Mouse (Mus musculus): ENCODE results near the gene Gm20388. TPM values are rescaled to one million over a fixed set of nuclear protein-coding genes. Genes with fewer than 3 reads are reported as not detected.

Gene Gm20388
- polyA plus RNA-seq, 1 experiment from 2014 or later: 1.7 TPM

GRCm38 (mm10) chr8:121934506-121934905 lies 2023.9 kb downstream of the Gm20388 start:
- Histone ChIP-seq H3K4me3 (no peak overlapping the region), H3K27me3 (ENCODE audit: insufficient read depth, poor library complexity, severe bottlenecking) (no peaks in the 10 kb centered on the region), H3K27ac (peak overlapping the region; percentile 54), H3K9me3 (no peaks in the 10 kb centered on the region), H3K36me3 (no peaks in the 10 kb centered on the region), H3K4me1 (replicated peaks) (peaks cover 26% of the 10 kb centered on the region)
- DNase-seq (ENCODE audit: low spot score): peak; percentile 44
- 39% methylated on average over 4 of the region's 4 CpGs for WGBS

- no peaks in the 10 kb centered on the region for H3K36me3 ChIP-seq
- H3K9me3 ChIP-seq: no peaks in the 10 kb centered on the region
- no peak overlapping the region for H3K4me3 ChIP-seq
- no peak for DNase-seq (ENCODE audit: low spot score)
- H3K27me3 ChIP-seq (ENCODE audit: insufficient read depth, poor library complexity, severe bottlenecking): no peaks in the 10 kb centered on the region
- H3K4me1 ChIP-seq (replicated peaks): peaks cover 26% of the 10 kb centered on the region
- H3K27ac ChIP-seq: peak overlapping the region; percentile 54
Measured at GRCm38 (mm10) chr8:121934923-121935322, 2024.3 kb downstream of the Gm20388 start.

GRCm38 (mm10) chr8:121935341-121936294 lies 2025.0 kb downstream of the Gm20388 start:
- H3K27me3 ChIP-seq (ENCODE audit: insufficient read depth, poor library complexity, severe bottlenecking): no peaks in the 10 kb centered on the region
- no peaks in the 10 kb centered on the region for H3K9me3 ChIP-seq
- no peak overlapping the region for H3K4me3 ChIP-seq
- H3K4me1 ChIP-seq (replicated peaks): peaks cover 26% of the 10 kb centered on the region
- WGBS: 55% methylated on average over 12 of the region's 12 CpGs
- peak; percentile 29 for DNase-seq (ENCODE audit: low spot score)
- H3K27ac ChIP-seq: peak overlapping the region; percentile 54; the same call in 1 of the 2 replicates
- no peaks in the 10 kb centered on the region for H3K36me3 ChIP-seq

- Histone ChIP-seq H3K36me3 (no peaks in the 10 kb centered on the region), H3K27ac (no peak overlapping the region)
- 73% methylated on average over 14 of the region's 14 CpGs for WGBS
Measured at GRCm38 (mm10) chr8:121936391-121936790, 2025.8 kb downstream of the Gm20388 start.

GRCm38 (mm10) chr8:121938732-121939131 lies 2028.1 kb downstream of the Gm20388 start:
- no peak overlapping the region for H3K4me3 ChIP-seq
- no peaks in the 10 kb centered on the region for H3K9me3 ChIP-seq
- H3K27me3 ChIP-seq (ENCODE audit: insufficient read depth, poor library complexity, severe bottlenecking): no peaks in the 10 kb centered on the region
- WGBS: 87% methylated on average over 7 of the region's 7 CpGs
- peaks cover 26% of the 10 kb centered on the region for H3K4me1 ChIP-seq (replicated peaks)
- H3K27ac ChIP-seq: no peak overlapping the region
- no peaks in the 10 kb centered on the region for H3K36me3 ChIP-seq
- no peak for DNase-seq (ENCODE audit: low spot score)

More at GRCm38 (mm10) chr8:121936391-121936790, 2025.8 kb downstream of the Gm20388 start:
- no peak overlapping the region for H3K4me3 ChIP-seq
- H3K4me1 ChIP-seq (replicated peaks): peaks cover 26% of the 10 kb centered on the region
- H3K9me3 ChIP-seq: no peaks in the 10 kb centered on the region
- DNase-seq (ENCODE audit: low spot score): no peak
- H3K27me3 ChIP-seq (ENCODE audit: insufficient read depth, poor library complexity, severe bottlenecking): no peaks in the 10 kb centered on the region

GRCm38 (mm10) chr8:121943057-121943540 lies 2032.5 kb downstream of the Gm20388 start:
- Histone ChIP-seq H3K36me3 (no peaks in the 10 kb centered on the region), H3K9me3 (no peaks in the 10 kb centered on the region), H3K4me3 (no peak overlapping the region), H3K27ac (no peak overlapping the region), H3K27me3 (ENCODE audit: insufficient read depth, poor library complexity, severe bottlenecking) (no peaks in the 10 kb centered on the region; the same call in 1 of the 2 replicates), H3K4me1 (replicated peaks) (peaks cover 21% of the 10 kb centered on the region)
- no peak for DNase-seq (ENCODE audit: low spot score)
- WGBS: 64% methylated on average over 2 of the region's 2 CpGs

- no peak for DNase-seq (ENCODE audit: low spot score)
- WGBS: 82% methylated on average over 8 of the region's 8 CpGs
- Histone ChIP-seq H3K27ac (no peak overlapping the region), H3K36me3 (no peaks in the 10 kb centered on the region), H3K4me1 (replicated peaks) (peaks cover 27% of the 10 kb centered on the region), H3K9me3 (no peaks in the 10 kb centered on the region), H3K27me3 (ENCODE audit: insufficient read depth, poor library complexity, severe bottlenecking) (no peaks in the 10 kb centered on the region; the same call in 1 of the 2 replicates), H3K4me3 (no peak overlapping the region)
Measured at GRCm38 (mm10) chr8:121943716-121944115, 2033.1 kb downstream of the Gm20388 start.

GRCm38 (mm10) chr8:121944831-121945230 lies 2034.2 kb downstream of the Gm20388 start, which contains the start of gene Car5a:
Gene Car5a (minus strand): TSS chr8:121944904.
- Histone ChIP-seq H3K9me3 (no peaks in the 10 kb centered on the region), H3K36me3 (no peaks in the 10 kb centered on the region), H3K4me3 (no peak within 1 kb of the TSS), H3K27me3 (ENCODE audit: insufficient read depth, poor library complexity, severe bottlenecking) (no peaks in the 10 kb centered on the region; the same call in 1 of the 2 replicates), H3K4me1 (replicated peaks) (peaks cover 36% of the 10 kb centered on the region), H3K27ac (no peak within 1 kb of the TSS)
- DNase-seq (ENCODE audit: low spot score): no peak

GRCm38 (mm10) chr8:121946351-121946750 lies 2035.7 kb downstream of the Gm20388 start:
- Histone ChIP-seq H3K36me3 (no peaks in the 10 kb centered on the region), H3K27ac (no peak overlapping the region), H3K4me1 (replicated peaks) (peaks cover 45% of the 10 kb centered on the region), H3K9me3 (no peaks in the 10 kb centered on the region), H3K4me3 (no peak overlapping the region), H3K27me3 (ENCODE audit: insufficient read depth, poor library complexity, severe bottlenecking) (no peaks in the 10 kb centered on the region; the same call in 1 of the 2 replicates)
- DNase-seq (ENCODE audit: low spot score): no peak
- 87% methylated on average over 7 of the region's 7 CpGs for WGBS

- 25% methylated on average over 19 of the region's 19 CpGs for WGBS
- no peak for DNase-seq (ENCODE audit: low spot score)
- Histone ChIP-seq H3K4me1 (replicated peaks) (peaks cover 53% of the 10 kb centered on the region), H3K27ac (peak overlapping the region; percentile 89), H3K4me3 (peak overlapping the region; percentile 52), H3K9me3 (no peaks in the 10 kb centered on the region), H3K36me3 (no peaks in the 10 kb centered on the region), H3K27me3 (ENCODE audit: insufficient read depth, poor library complexity, severe bottlenecking) (no peaks in the 10 kb centered on the region; the same call in 1 of the 2 replicates)
Measured at GRCm38 (mm10) chr8:121947047-121947752, 2036.6 kb downstream of the Gm20388 start.

- H3K4me1 ChIP-seq (replicated peaks): peaks cover 59% of the 10 kb centered on the region
- under 1% methylated on average over 18 of the region's 18 CpGs for WGBS
- H3K27ac ChIP-seq: peak overlapping the region; percentile 89
- H3K9me3 ChIP-seq: no peaks in the 10 kb centered on the region
- peak overlapping the region; percentile 52 for H3K4me3 ChIP-seq
- no peaks in the 10 kb centered on the region; the same call in 1 of the 2 replicates for H3K27me3 ChIP-seq (ENCODE audit: insufficient read depth, poor library complexity, severe bottlenecking)
- peak; percentile 91 for DNase-seq (ENCODE audit: low spot score)
- H3K36me3 ChIP-seq: peaks cover 5% of the 10 kb centered on the region
Measured at GRCm38 (mm10) chr8:121947753-121948141, 2037.1 kb downstream of the Gm20388 start.

- Histone ChIP-seq H3K9me3 (no peaks in the 10 kb centered on the region), H3K27me3 (ENCODE audit: insufficient read depth, poor library complexity, severe bottlenecking) (no peaks in the 10 kb centered on the region; the same call in 1 of the 2 replicates), H3K4me3 (peak overlapping the region; percentile 52), H3K4me1 (replicated peaks) (peaks cover 64% of the 10 kb centered on the region), H3K36me3 (peaks cover 13% of the 10 kb centered on the region), H3K27ac (peak overlapping the region; percentile 89)
- no peak for DNase-seq (ENCODE audit: low spot score)
- WGBS: 60% methylated on average over 19 of the region's 19 CpGs
Measured at GRCm38 (mm10) chr8:121948321-121949145, 2037.9 kb downstream of the Gm20388 start.

Measured in hindbrain, embryonic 10.5 days (tissue).